Mouse (Mus musculus): ENCODE results near the gene Gm20481. TPM values are rescaled to one million over a fixed set of nuclear protein-coding genes. Genes with fewer than 3 reads are reported as not detected.
"Not testable (repeated sequence)": the region's sequence is repeated elsewhere in the genome, so short reads cannot be mapped to it uniquely, and the experiment has no call there.

Gene Gm20481
- total RNA-seq, 2 experiments from 2014 or later: not detected

GRCm38 (mm10) chr17:35003022-35003838 is 33.5 kb downstream of the Gm20481 start:
- intact Hi-C loops (cut with DNase I): no loop called here
- Histone ChIP-seq H3K27ac (no peak overlapping the region), H3K4me3 (no peak overlapping the region)

GRCm38 (mm10) chr17:35004075-35004717 is 34.5 kb downstream of the Gm20481 start:
- H3K27ac ChIP-seq: no peak overlapping the region
- peak; percentile 15 for DNase-seq
- TF ChIP-seq CTCF (IDR thresholded peaks at IDR 0.05): no peak
- intact Hi-C loops (cut with DNase I): no loop called here
- no peak overlapping the region for H3K4me3 ChIP-seq

More at GRCm38 (mm10) chr17:35003022-35003838, 33.5 kb downstream of the Gm20481 start:
- no peak for DNase-seq
- no peak for TF ChIP-seq CTCF (IDR thresholded peaks at IDR 0.05)

GRCm38 (mm10) chr17:35005158-35005557 is 35.4 kb downstream of the Gm20481 start:
- DNase-seq: peak; percentile 13
- intact Hi-C loops (cut with DNase I): no loop called here
- no peak overlapping the region for H3K27ac ChIP-seq
- H3K4me3 ChIP-seq: no peak overlapping the region
- no peak for TF ChIP-seq CTCF (IDR thresholded peaks at IDR 0.05)

GRCm38 (mm10) chr17:35005902-35006301 is 36.2 kb downstream of the Gm20481 start:
- H3K4me3 ChIP-seq; intact Hi-C loops (cut with DNase I); H3K27ac ChIP-seq; DNase-seq: not testable (repeated sequence)

GRCm38 (mm10) chr17:35007387-35007991 is 37.8 kb downstream of the Gm20481 start:
- H3K4me3 ChIP-seq: no peak overlapping the region
- DNase-seq: no peak
- H3K27ac ChIP-seq: no peak overlapping the region
- intact Hi-C loops (cut with DNase I): no loop called here
- TF ChIP-seq CTCF (IDR thresholded peaks at IDR 0.05): peak; percentile 26; the same call in 1 of the 2 replicates

GRCm38 (mm10) chr17:35009586-35009985 is 39.9 kb downstream of the Gm20481 start:
- H3K4me3 ChIP-seq: no peak overlapping the region
- no peak overlapping the region for H3K27ac ChIP-seq
- no peak for TF ChIP-seq CTCF (IDR thresholded peaks at IDR 0.05)
- DNase-seq: peak; percentile 22
- intact Hi-C loops (cut with DNase I): no loop called here

GRCm38 (mm10) chr17:35011440-35011839 is 41.7 kb downstream of the Gm20481 start:
- DNase-seq: no peak
- intact Hi-C loops (cut with DNase I): no loop called here
- TF ChIP-seq CTCF (IDR thresholded peaks at IDR 0.05): no peak

GRCm38 (mm10) chr17:35012430-35012829 is 42.7 kb downstream of the Gm20481 start:
- TF ChIP-seq CTCF (IDR thresholded peaks at IDR 0.05): no peak
- H3K4me3 ChIP-seq: no peak overlapping the region
- DNase-seq: peak; percentile 19
- no peak overlapping the region for H3K27ac ChIP-seq
- intact Hi-C loops (cut with DNase I): no loop called here

More at GRCm38 (mm10) chr17:35011440-35011839, 41.7 kb downstream of the Gm20481 start:
- no peak overlapping the region for H3K4me3 ChIP-seq
- no peak overlapping the region for H3K27ac ChIP-seq

- intact Hi-C loops (cut with DNase I): no loop called here
- peak; percentile 16 for DNase-seq
- no peak for TF ChIP-seq CTCF (IDR thresholded peaks at IDR 0.05)
- Histone ChIP-seq H3K4me3 (no peak overlapping the region), H3K27ac (no peak overlapping the region)
These were observed 43.5 kb downstream of the Gm20481 start for GRCm38 (mm10) chr17:35013221-35013620.

GRCm38 (mm10) chr17:35015296-35015695 is 45.6 kb downstream of the Gm20481 start:
- Histone ChIP-seq H3K4me3 (no peak overlapping the region), H3K27ac (no peak overlapping the region)
- intact Hi-C loops (cut with DNase I): no loop called here
- DNase-seq: peak; percentile 25
- no peak for TF ChIP-seq CTCF (IDR thresholded peaks at IDR 0.05)

- no peak for TF ChIP-seq CTCF (IDR thresholded peaks at IDR 0.05)
- intact Hi-C loops (cut with DNase I): no loop called here
- peak within 1 kb of the TSS; percentile 57 for H3K4me3 ChIP-seq
- DNase-seq: peak; percentile 71
- H3K27ac ChIP-seq: peak within 1 kb of the TSS; percentile 84
These were observed 46.7 kb downstream of the Gm20481 start, which contains the start of gene Vwa7 for GRCm38 (mm10) chr17:35016376-35016775. Vwa7 (plus strand) TSS chr17:35016579.

- Histone ChIP-seq H3K27ac (peak overlapping the region; percentile 84), H3K4me3 (peak overlapping the region; percentile 57)
- peak; percentile 24 for DNase-seq
- no peak for TF ChIP-seq CTCF (IDR thresholded peaks at IDR 0.05)
- intact Hi-C loops (cut with DNase I): no loop called here
These were observed 47.3 kb downstream of the Gm20481 start for GRCm38 (mm10) chr17:35016791-35017705.

All from gastrocnemius, adult 2 months (tissue).